Mouse (Mus musculus) lung, adult 2 months (tissue): Measurements from ENCODE around the gene Retn.

Source experiments
- CTCF ChIP-seq: fragments of 200-500 bp; IDR thresholded peaks from 2 replicates; pipeline ENCODE4 v1.5.1; 2011; ENCODE audit warnings: mild to moderate bottlenecking, low read length, control low read depth; ENCODE audit not compliant: insufficient read depth
- POLR2A ChIP-seq: fragments of 200-500 bp; IDR thresholded peaks from 2 replicates; pipeline ENCODE4 v1.6.1; 2011; ENCODE audit warnings: low read depth, mild to moderate bottlenecking, control low read depth, low read length, borderline replicate concordance; ENCODE audit errors: extremely low read depth

GRCm38 (mm10) chr8:3622119-3622518 lies 33.5 kb upstream of the Retn start:
- TF ChIP-seq POLR2A (no peak), CTCF (no peak)
